ENCODE assay signal across 9 mouse cellular contexts in the genomic region with DNA sequence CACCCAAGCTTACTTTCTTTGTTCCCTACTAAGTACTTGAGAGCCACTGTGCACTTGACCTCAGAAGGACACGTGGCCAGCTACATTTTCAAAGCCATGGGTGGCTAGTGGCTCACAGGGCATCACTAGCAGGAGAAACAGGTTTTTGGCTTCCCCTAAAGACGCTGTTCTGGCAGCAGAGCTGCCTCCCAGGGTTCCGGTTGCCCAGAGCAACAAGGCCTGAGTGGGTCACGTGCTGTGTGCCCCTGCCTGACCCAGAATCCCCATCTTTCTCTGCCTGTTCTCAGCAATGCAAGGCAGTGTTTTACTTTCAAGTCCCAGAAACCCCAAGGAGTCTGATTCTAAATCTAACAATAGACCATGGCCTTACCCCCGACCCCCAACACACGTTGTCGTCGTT.
A peak's percentile ranks its signal among the peaks of the same experiment; 100 is the strongest.
DNase-seq lines count a peak whose midpoint lies in the region; ATAC-seq and TF ChIP-seq lines count a peak whose summit lies in the region.
"Had no signal": no experiment of that assay in that cellular context is flagged by ENCODE, and none has a peak within 500 bp of the region (broad histone marks: within the 10 kb centered on the region; RNA-seq: fewer than 3 reads in every experiment).

No protein-coding gene starts in this region.

- WGBS in cerebellum, adult 2 months: 9% methylated on average over 8 of the region's 8 CpGs
- 30% methylated on average over 8 of the region's 8 CpGs for WGBS in forebrain, embryonic 15.5 days
- 20% methylated on average over 8 of the region's 8 CpGs for WGBS in midbrain, embryonic 13.5 days

- TF ChIP-seq POLR2A in cerebellum, adult 2 months (IDR thresholded peaks at IDR 0.05; ENCODE audit: borderline replicate concordance, insufficient read depth, low read length): no peak

- H3K9ac ChIP-seq in forebrain, embryonic 15.5 days (replicated peaks): no peak overlapping the region
- no peak overlapping the region for H3K9ac ChIP-seq in midbrain, embryonic 13.5 days (replicated peaks)
- H3K9ac ChIP-seq: intestine, embryonic 15.5 days; liver, embryonic 13.5 days had no signal

- no peak overlapping the region for H3K4me2 ChIP-seq in forebrain, embryonic 15.5 days (replicated peaks)
- no peak overlapping the region for H3K4me2 ChIP-seq in midbrain, embryonic 13.5 days (replicated peaks)
- H3K4me2 ChIP-seq: intestine, embryonic 15.5 days; liver, embryonic 13.5 days had no signal

- peak; percentile 16 for DNase-seq in R1 (ENCODE audit: low read depth, low spot score)
- peak; percentile 76 to 88 for DNase-seq in cerebellum, adult 2 months
- no peak for DNase-seq in adrenal gland, postnatal 25 days
- DNase-seq in spleen, postnatal 14 days (ENCODE audit: low spot score in 2 of 2): no peak
- no peak for DNase-seq in heart, adult 8-10 months (ENCODE audit: low spot score)
- DNase-seq: liver, embryonic 13.5 days had no signal

- peaks cover 42% of the 10 kb centered on the region for H3K4me1 ChIP-seq in cerebellum, adult 2 months (ENCODE audit: control insufficient read depth, insufficient read depth, low read length)
- peaks cover 19% of the 10 kb centered on the region for H3K4me1 ChIP-seq in forebrain, embryonic 15.5 days
- peaks cover 22% of the 10 kb centered on the region for H3K4me1 ChIP-seq in midbrain, embryonic 13.5 days (replicated peaks)
- H3K4me1 ChIP-seq: intestine, embryonic 15.5 days; liver, embryonic 13.5 days had no signal

- peak; percentile 77 for ATAC-seq in forebrain, embryonic 15.5 days (replicated peaks)
- peak; percentile 66 for ATAC-seq in midbrain, embryonic 13.5 days
- ATAC-seq: intestine, embryonic 15.5 days had no signal

- no peaks in the 10 kb centered on the region for H3K36me3 ChIP-seq in forebrain, embryonic 15.5 days
- H3K36me3 ChIP-seq in midbrain, embryonic 13.5 days: no peaks in the 10 kb centered on the region
- H3K36me3 ChIP-seq: intestine, embryonic 15.5 days; liver, embryonic 13.5 days had no signal

- H3K27me3 ChIP-seq in cerebellum, adult 2 months (ENCODE audit: control insufficient read depth, insufficient read depth, low read length): no peaks in the 10 kb centered on the region
- H3K27me3 ChIP-seq in forebrain, embryonic 15.5 days: no peaks in the 10 kb centered on the region
- H3K27me3 ChIP-seq in midbrain, embryonic 13.5 days: no peaks in the 10 kb centered on the region
- H3K27me3 ChIP-seq: intestine, embryonic 15.5 days; liver, embryonic 13.5 days had no signal

- no peaks in the 10 kb centered on the region for H3K9me3 ChIP-seq in forebrain, embryonic 15.5 days
- H3K9me3 ChIP-seq in midbrain, embryonic 13.5 days: no peaks in the 10 kb centered on the region
- H3K9me3 ChIP-seq: intestine, embryonic 15.5 days; liver, embryonic 13.5 days had no signal

- peak overlapping the region; percentile 35; the same call in 1 of the 2 replicates for H3K27ac ChIP-seq in cerebellum, adult 2 months (ENCODE audit: insufficient read depth, low read length)
- peak overlapping the region; percentile 20 for H3K27ac ChIP-seq in forebrain, embryonic 15.5 days (replicated peaks)
- peak overlapping the region; percentile 46 for H3K27ac ChIP-seq in midbrain, embryonic 13.5 days
- H3K27ac ChIP-seq: intestine, embryonic 15.5 days; liver, embryonic 13.5 days had no signal

- no peak for TF ChIP-seq CTCF in cerebellum, adult 2 months (IDR thresholded peaks at IDR 0.05; ENCODE audit: borderline replicate concordance, insufficient read depth, low read depth, low read length)

- H3K4me3 ChIP-seq in cerebellum, adult 2 months (replicated peaks; ENCODE audit: insufficient read depth, low read depth, low read length): no peak overlapping the region
- no peak overlapping the region for H3K4me3 ChIP-seq in forebrain, embryonic 15.5 days
- H3K4me3 ChIP-seq in midbrain, embryonic 13.5 days (replicated peaks): no peak overlapping the region
- H3K4me3 ChIP-seq: intestine, embryonic 15.5 days; liver, embryonic 13.5 days had no signal

Comparison
In these comparisons a context has a peak if more than half of its experiments do, and no peak if none do; other contexts are left out.
1. DNase-seq: peak in R1 (single experiment) and cerebellum, adult 2 months (2 of 2); none in adrenal gland, postnatal 25 days (single experiment), spleen, postnatal 14 days (0 of 2) and heart, adult 8-10 months (single experiment).
2. Peak in every context shown above with its lines, with median percentiles within 50 percentile points of each other: H3K27ac ChIP-seq.